Mouse (Mus musculus) left cerebral cortex, adult 11 months (tissue): ENCODE measurements around the gene Sall2.
"Not testable (repeated sequence)": the region's sequence is repeated elsewhere in the genome, so short reads cannot be mapped to it uniquely, and the experiment has no call there.

Experiments used
- DNase-seq: peaks from one replicate; pipeline ENCODE4 v3.0.0; 2022; ENCODE audit warnings: low spot score

The Sall2 gene

DNA sequence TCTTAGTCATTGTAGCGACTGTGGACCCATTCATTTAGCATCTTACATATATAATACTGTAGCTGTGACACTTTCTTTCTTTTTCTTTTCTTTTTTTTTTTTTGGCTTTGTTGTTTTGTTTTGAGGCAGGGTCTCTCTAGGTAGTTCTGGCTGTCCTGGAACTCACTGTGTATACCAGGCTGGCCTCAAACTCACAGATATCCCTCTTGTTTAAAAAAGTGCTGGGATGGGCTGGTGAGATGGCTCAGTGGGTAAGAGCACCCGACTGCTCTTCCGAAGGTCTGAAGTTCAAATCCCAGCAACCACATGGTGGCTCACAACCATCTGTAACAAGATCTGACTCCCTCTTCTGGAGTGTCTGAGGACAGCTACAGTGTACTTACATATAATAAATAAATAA lies 25.0 kb downstream of the Sall2 start:
- DNase-seq: not testable (repeated sequence)

DNA sequence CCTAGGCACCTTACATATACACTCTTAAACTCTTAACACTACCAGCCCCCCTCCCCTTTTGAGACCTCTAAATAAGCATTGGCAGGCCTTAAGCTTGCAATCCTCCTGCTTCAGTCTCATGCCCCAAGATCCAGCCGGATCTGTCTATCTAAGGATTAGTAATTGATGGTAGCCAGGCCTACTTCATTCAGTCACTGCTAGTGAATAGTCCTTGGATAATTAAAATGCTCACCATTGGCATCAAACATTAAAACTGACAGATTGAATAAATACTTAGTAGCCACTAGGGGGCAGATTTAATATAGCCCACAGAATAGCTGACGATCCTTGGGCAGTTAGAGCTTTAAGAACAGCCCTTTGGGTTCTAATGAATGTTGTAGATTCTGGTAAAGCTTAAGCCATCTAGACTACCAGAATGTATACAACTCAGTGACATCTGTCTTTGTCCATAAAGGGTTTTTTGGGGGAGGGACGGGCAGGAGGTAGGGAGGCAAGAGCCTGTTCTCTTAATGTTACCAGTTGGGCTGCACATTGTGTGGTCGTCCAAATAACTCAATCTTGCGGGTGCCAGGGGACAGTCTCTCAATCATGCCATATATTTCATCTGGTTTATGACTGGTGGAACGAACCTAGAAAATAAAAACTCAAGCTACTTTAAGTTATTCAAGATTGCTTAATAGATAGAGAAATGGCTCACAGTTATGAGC lies 32.9 kb downstream of the Sall2 start:
- no peak for DNase-seq

DNA sequence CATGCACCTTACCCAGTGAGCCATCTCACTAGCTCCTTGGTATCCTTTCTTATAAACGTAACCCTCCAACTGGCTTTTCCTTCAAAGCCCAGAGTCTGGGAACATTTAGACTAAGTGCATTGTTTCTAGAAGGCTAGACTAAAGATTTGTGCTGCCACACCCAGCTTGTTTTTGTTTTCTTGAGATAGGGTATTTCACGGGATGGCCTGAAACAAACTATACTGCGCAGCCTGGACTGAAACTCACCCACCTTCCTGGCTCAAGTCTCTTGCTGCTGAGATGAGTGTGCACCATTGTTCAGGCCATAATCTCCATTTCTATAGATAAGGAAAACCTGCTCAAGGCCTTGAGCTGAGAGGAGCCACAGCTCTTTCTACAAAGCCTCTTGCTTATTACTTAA lies 44.4 kb downstream of the Sall2 start:
- no peak for DNase-seq

DNA sequence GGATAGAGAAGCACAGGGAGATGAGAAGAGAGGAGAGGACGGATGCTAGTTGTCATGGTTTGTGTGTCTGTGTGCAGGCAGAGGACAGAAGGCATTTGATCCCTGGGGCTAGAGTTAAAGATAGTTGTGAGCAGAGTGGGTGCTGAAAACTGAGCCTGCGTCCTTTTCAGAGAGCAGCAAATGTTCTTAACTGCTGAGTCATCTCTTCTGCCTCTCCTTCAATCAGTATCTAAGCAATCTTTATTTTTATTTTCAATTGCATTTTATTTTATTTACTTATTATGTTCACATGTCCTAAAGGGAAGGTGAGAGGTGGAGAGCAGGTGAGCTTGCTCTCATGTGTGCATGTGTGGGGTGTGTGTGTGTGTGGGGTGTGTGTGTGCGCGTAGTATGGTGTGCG lies 44.9 kb downstream of the Sall2 start:
- no peak for DNase-seq

DNA sequence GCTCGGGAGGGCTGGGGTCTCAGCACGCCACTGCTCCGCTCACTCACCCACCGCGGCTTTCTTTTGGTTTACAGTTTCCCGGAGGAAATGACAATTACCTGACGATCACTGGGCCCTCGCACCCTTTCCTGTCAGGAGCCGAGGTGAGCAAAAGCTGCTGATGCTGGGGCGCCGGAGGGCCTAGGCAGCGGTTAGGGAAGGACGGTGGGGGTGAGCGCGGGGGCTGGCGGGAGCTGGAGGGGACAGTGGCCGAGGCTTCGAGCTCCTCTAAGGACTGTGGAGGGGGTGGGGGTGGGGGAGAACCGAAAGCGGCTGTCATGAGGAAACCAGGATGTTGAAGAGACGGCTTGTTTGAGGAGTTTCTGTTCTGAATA lies 48.8 kb downstream of the Sall2 start:
- DNase-seq: no peak

DNA sequence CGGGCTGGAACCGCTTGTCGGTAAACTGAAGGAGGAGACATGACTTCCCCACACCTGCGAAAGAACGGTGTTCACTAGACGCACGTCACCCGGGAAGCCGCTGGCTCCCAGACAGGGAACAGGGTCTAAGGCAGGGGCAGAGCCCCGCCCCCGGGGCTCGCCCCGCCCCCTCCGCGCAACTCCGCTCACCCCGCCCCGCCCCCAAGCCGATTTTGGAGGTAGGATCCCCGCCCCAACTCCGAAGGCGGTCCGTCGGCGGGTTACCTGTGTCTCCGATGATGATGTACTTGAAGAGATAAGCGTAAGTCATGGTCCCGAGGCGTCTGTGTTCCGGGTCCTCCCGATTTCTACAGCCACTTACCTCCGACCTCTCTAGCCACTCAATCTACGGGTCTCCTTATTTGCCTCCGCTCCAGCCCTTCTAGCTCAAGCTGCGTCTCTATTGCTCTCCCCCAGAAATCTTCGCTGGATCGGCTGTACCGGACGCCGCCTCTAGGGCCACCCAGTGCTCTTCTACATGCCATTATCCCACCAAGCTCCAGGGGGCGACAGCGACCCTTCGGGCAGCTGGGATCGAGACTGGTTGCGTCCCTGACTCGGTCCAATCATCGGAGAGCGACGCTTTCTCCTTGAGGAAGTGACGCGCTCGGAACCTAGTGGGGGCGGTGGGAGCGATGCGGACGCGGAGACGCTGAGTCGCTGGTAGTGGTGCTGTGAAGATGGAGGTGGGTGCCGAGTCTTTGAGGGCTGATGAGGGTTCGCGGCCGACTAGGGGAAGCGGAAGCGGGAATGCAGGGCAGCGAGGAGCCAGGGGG lies 49.4 kb downstream of the Sall2 start, which contains the start of the genes Tox4 and Rab2b:
Tox4 (plus strand) TSS at position 215 of the 815 bp plus-strand sequence.
Rab2b (minus strand) TSS at position 614 of the 815 bp plus-strand sequence.
- DNase-seq: peak; percentile 96

DNA sequence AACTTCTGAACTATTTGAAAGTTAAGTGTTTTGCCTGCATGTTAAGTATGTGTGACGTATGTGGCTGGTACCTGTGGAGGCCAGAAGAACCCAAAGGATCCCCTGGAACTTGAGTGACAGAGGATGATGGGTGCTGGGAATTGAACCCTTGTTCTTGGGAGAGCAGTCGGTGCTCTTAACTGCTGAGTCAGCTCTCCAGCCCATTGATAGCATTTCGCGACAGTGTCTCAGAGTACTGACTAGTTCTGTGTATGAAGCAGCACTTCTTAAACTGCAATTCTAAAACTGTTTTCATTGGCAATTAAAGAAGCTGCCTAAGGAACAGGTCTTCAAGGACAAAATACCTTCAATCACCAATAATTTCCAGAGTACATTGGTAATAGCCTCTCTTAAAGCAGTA lies 51.4 kb downstream of the Sall2 start:
- DNase-seq: no peak

DNA sequence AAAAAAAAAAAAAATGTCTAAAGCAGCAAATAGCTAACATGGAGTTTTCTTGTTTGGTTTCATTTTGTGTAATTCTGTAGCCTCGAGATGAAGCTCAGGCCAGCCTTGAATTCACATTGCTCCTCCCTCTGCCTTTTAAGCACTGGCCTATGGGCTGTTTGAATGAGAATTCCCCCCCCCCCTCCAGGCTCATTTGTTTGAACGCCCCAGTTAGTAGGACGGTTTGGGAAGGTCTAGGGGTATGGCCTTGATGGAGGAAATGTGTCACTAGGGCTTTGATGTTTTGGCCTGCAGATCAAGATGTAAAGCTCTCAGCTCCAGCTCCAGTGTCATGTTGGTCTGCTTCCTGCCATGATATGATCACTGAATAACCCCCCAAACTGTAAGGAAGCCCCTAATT lies 55.8 kb downstream of the Sall2 start:
- DNase-seq: no peak
